Comparison of ENCODE assay signal across 8 mouse cellular contexts in the genomic region with DNA sequence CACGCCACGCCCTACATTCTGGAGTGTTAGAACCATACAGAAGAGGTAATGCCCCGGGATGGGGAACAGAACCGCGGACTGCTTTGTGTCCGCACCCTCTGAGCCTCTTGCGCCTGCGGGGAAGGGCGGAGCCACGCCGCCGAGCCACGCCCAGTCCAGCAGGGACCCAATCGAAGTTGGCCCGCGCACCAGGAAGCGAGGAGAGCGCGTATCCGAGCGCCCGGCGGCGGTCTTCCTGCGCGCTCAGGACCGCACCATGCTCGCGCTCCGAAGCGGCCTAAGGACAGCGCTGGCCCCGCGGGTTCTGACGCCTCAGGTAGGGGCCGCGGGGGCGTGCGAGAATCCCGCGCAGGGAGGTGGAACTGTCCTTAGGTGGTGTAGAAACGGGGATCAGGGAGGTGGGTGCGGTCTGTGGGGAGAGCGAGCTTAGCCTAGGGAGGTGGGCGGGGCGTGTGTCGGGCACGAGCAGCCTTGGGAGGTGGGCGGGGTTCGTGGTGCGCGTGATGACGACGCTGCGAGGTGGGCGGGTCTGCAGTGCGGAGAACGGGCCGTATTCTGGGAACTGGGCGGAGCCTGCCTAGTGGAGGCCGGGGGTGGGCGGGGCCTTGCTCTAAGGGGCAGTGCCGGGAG. TPM values are rescaled to one million over a fixed set of nuclear protein-coding genes. Genes with fewer than 3 reads are reported as not detected.
DNase-seq lines count a peak whose midpoint lies in the region; ATAC-seq lines count a peak whose summit lies in the region.

Gene Nipsnap3b (plus strand): TSS at position 149 of the 630 bp plus-strand sequence.

- no peaks in the 10 kb centered on the region for H3K27me3 ChIP-seq in hindbrain, embryonic 11.5 days (ENCODE audit: control insufficient read depth, insufficient read depth, low read length)

- H3K9ac ChIP-seq in hindbrain, embryonic 11.5 days (ENCODE audit: low read depth, low read length), result peak within 1 kb of the TSS; percentile 81

- WGBS in hindbrain, embryonic 11.5 days, result 1% methylated on average over 61 of the region's 63 CpGs

- peak; percentile 96 for ATAC-seq in hindbrain, embryonic 11.5 days (ENCODE audit: low FRiP score)

- peak within 1 kb of the TSS; percentile 54 for H3K4me2 ChIP-seq in hindbrain, embryonic 11.5 days (replicated peaks; ENCODE audit: low read depth, low read length)

- H3K4me3 ChIP-seq in hindbrain, embryonic 11.5 days (ENCODE audit: low read depth, low read length), result peak within 1 kb of the TSS; percentile 70

- peak; percentile 99 for DNase-seq in Muller cell, postnatal 12 days (ENCODE audit: inconsistent ontology term)
- peak; percentile 95 for DNase-seq in cerebellum, adult 9-11 months
- DNase-seq in frontal cortex, adult 2 months (ENCODE audit: extremely low spot score in 1 of 2, low spot score in 1 of 2), result peak; percentile 91 to 96
- DNase-seq in hindbrain, embryonic 11.5 days (ENCODE audit: low spot score), result peak; percentile 98
- DNase-seq in layer of hippocampus, postnatal 10 days (ENCODE audit: low spot score in 2 of 2), result peak; percentile 97
- DNase-seq in lung, postnatal 10 days, result peak; percentile 99
- DNase-seq in ovary, postnatal 36 days (ENCODE audit: low spot score), result peak; percentile 97
- peak; percentile 96 for DNase-seq in thymus, postnatal 25 days

- H3K9me3 ChIP-seq in hindbrain, embryonic 11.5 days (ENCODE audit: control insufficient read depth, low read length), result no peaks in the 10 kb centered on the region

- H3K36me3 ChIP-seq in hindbrain, embryonic 11.5 days (ENCODE audit: control insufficient read depth, insufficient read depth, low read length), result peaks cover 3% of the 10 kb centered on the region

- no peaks in the 10 kb centered on the region for H3K4me1 ChIP-seq in hindbrain, embryonic 11.5 days (replicated peaks; ENCODE audit: control insufficient read depth, insufficient read depth, low read length)

- peak within 1 kb of the TSS; percentile 74 for H3K27ac ChIP-seq in hindbrain, embryonic 11.5 days (ENCODE audit: low read depth, low read length)

RNA-seq across cellular contexts. Expression of gene Nipsnap3b, which starts in this region (rescaled TPM):
- polyA plus RNA-seq in frontal cortex, adult 2 months (2012; rRNA removed), result 16.7 and 19.3 TPM in 2 replicates
- 129 and 132 TPM in 2 replicates for polyA plus RNA-seq in hindbrain, embryonic 11.5 days (2014; fragmentation: Nextera tagmentation; extraction: Ambion mirVana)
- 10 to 100 TPM; 29.9 to 31.9 TPM for total RNA-seq in layer of hippocampus, postnatal 10 days (2021)

Comparison
In these comparisons a context has a peak if more than half of its experiments do, and no peak if none do; other contexts are left out.
1. Peak in every context shown above with its lines: DNase-seq, ATAC-seq, H3K4me3 ChIP-seq and H3K27ac ChIP-seq.